Mouse (Mus musculus): Measurements from ENCODE around the gene Fer.

Gene Fer

GRCm38 (mm10) chr17:63864171-63864571 lies 1.3 kb downstream of the Fer start:
- DNase-seq (ENCODE audit: low read depth), result no peak

DNA sequence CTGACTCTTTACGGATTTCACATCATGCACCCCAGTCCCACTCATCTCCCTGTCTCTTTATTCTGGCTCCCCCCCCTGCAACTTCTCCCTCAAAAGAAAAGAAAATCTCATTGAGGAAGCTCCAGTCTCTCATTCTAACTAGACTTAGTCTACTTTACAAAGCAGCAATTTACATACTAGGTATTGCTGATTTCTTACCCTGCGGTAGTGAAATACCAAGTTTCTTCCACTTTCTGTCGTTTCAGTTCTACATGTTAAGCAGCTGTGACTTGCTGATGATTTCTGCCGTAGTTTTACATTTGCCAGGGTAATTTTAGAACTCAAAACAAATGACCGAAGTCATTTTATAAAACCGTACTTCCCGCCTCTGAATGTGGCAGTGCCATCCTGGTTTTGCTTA lies 8.9 kb downstream of the Fer start:
- DNase-seq (ENCODE audit: low read depth), result no peak

DNA sequence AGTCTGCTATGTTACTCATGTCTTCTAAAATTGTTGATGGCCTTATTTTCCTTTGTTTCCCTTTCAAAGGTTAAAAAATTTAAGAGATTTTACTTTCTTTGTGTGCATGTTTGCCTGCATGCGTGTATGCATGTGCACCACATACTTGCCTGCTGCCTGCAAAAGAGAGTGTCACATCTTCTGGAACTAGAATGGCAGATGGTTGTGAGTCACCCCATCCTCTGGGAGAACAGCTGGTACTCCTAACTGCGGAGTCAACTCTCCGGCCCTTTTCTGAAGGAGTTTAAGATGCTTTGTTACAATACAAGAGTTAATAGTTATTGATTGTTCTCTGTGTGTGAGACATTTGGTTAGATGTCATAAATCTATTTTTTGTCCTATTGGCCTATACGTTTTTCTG lies 16.0 kb downstream of the Fer start:
- no peak for DNase-seq (ENCODE audit: low read depth)

DNA sequence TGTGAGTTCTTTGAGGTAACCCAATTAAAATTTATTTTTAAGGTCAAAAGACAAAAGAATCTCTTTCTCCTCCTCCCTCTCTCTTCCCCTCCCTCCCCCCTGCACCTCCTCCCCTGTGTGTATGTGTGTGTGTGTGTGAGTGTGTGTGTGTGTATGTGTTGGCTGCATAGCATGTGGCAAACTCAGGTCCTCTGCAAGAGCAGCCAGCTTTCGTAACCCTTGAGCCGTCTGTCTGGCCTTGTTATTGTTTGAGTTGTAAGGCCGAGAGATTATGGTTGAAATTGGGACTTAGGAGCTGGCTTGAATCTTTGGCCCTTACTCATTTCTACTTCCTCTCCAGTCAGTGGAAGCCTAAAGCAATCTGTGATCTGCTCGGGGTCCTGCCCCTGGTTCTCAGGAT lies 17.1 kb downstream of the Fer start:
- no peak for DNase-seq (ENCODE audit: low read depth)

GRCm38 (mm10) chr17:63886988-63887387 lies 24.1 kb downstream of the Fer start:
- DNase-seq (ENCODE audit: low read depth), result no peak

- no peak for DNase-seq (ENCODE audit: low read depth)
Measured at GRCm38 (mm10) chr17:63890611-63891010, 27.7 kb downstream of the Fer start.

GRCm38 (mm10) chr17:63895829-63896228 lies 33.0 kb downstream of the Fer start:
- no peak for DNase-seq (ENCODE audit: low read depth)

- DNase-seq (ENCODE audit: low read depth), result no peak
Measured at GRCm38 (mm10) chr17:63897050-63897449, 34.2 kb downstream of the Fer start.

GRCm38 (mm10) chr17:63909297-63909696 lies 46.4 kb downstream of the Fer start:
- no peak for DNase-seq (ENCODE audit: low read depth)

DNA sequence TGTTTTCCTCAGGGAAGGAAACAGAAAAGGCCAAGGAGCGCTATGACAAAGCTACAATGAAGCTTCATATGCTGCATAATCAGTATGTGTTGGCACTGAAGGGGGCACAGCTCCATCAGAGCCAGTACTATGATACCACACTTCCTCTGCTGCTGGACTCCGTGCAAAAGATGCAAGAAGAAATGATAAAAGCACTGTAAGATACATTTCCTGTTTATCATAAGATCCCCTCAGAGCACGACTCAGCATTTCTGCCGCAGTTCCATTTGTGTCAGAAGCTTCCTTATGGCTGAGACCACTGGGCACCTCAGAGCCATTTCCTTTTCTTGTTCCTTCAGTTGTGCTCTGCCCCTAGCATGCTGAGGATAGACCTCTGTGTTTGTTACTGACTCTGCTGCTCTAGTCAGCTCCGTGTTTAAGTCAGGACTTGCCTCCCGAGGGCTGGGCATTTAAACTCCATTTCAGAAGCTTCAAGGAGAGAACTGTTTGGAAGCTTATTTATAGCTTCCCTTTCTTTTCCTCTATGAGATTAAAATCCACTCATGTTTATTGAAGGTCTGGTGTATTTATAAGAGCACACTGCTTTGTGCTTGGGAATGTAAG lies 58.8 kb downstream of the Fer start:
- DNase-seq (ENCODE audit: low read depth), result no peak

- no peak for DNase-seq (ENCODE audit: low read depth)
Measured at GRCm38 (mm10) chr17:63925581-63925980, 62.7 kb downstream of the Fer start.

- DNase-seq (ENCODE audit: low read depth), result no peak
Measured at GRCm38 (mm10) chr17:63930634-63931033, 67.8 kb downstream of the Fer start.

DNA sequence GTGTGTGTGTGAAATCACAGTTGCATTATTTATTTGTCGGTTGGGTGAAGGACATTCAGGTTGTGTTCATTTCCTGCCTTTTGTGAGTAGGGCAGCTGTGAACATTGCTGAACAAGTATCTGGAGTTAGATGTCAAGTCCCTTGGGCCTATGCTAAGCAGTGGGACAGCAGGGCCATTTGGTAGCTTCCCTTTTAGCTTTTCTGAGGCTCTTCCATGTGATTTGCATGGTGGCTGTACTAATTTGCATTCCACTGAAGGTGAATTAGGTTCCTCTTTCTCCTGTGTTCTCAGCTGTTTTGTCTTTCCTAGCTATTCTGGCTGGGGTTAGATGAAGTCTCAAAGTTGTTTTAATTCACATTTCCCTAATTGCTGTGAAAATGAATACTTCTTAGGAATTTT lies 68.7 kb downstream of the Fer start:
- DNase-seq (ENCODE audit: low read depth), result no peak

- no peak for DNase-seq (ENCODE audit: low read depth)
Measured at GRCm38 (mm10) chr17:63935408-63935807, 72.5 kb downstream of the Fer start.

- no peak for DNase-seq (ENCODE audit: low read depth)
Measured at GRCm38 (mm10) chr17:63937886-63938285, 75.0 kb downstream of the Fer start.

DNA sequence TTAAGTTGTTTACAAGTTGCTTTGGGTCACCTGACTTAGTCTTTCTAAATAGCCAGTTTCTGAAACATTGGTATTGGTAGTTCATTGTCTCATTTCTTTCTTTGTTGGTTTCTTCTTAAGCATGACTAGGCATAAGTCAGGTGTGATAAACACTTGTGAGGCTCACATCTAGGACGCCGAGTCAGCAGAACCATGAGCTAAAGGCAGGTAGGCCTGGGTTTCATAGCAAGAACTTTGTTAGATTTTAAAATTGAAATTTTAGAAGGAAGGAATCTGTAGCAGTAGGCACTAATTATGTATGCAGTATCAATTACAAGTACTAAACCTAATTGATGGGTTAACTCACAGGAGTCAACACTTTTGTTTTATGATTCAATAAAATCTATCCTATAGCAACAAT lies 83.9 kb downstream of the Fer start:
- no peak for DNase-seq (ENCODE audit: low read depth)

DNA sequence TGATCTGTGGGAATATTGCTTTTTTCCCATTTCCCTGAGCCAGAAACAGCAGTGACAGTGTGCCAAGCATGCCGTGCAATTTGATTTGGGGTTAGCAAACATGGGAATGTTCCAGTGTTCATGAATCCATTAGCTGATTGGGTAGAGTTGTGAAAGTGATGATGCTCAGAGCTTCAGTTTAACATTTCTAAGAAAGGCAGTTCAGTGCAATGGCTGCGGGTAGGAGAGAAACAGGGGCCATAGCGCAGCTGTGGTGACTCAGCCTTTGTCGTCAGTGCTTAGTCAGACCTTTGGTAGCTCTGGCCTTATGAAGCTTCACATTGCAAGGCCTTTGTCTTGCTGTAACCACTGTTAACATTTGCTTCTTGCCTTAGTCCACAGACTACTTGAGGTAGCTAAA lies 85.9 kb downstream of the Fer start:
- peak; percentile 88 for DNase-seq (ENCODE audit: low read depth)

DNA sequence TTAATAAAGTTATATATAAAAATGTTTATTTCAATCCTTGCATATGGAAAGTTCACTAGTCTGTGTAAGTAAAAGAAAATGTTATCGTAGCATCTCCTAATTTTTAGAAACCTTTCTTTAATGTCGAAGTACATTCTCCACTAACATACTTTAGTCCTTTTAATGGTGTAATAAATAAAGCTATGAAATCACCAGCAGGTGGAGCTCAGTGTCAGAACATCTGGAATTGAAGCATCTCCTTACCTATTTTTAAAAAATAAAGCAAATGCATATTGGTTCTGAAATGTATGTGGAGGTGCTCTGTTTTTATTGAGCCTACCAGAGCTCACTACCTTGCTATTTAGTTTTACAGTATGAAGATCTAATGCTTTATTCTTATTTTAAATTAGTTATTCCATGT lies 88.6 kb downstream of the Fer start:
- no peak for DNase-seq (ENCODE audit: low read depth)

GRCm38 (mm10) chr17:63967091-63967490 lies 104.2 kb downstream of the Fer start:
- DNase-seq (ENCODE audit: low read depth), result no peak

- no peak for DNase-seq (ENCODE audit: low read depth)
Measured at GRCm38 (mm10) chr17:63969448-63969847, 106.6 kb downstream of the Fer start.

- DNase-seq (ENCODE audit: low read depth), result no peak
Measured at GRCm38 (mm10) chr17:63970239-63970638, 107.4 kb downstream of the Fer start.

GRCm38 (mm10) chr17:63970939-63971338 lies 108.1 kb downstream of the Fer start:
- DNase-seq (ENCODE audit: low read depth), result no peak

DNA sequence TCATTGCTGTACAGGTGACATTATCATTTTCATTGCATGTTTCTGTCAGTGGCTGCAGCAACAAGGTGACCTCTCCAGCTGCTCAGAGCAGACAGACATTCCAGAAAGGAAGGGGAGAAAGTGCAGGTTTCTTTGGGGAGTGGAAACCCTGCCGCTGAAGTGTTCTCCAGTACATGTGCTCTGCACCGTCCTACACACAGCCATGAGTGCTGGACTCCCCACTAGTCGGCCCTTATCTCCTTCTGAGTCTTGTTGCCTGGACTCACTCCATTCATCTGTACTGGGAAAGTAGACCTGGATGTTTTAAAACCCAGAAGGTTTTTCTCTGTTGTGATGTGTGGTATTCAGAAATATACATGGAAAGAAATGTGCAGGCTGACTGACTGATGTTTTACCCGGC lies 109.3 kb downstream of the Fer start:
- DNase-seq (ENCODE audit: low read depth), result no peak

DNA sequence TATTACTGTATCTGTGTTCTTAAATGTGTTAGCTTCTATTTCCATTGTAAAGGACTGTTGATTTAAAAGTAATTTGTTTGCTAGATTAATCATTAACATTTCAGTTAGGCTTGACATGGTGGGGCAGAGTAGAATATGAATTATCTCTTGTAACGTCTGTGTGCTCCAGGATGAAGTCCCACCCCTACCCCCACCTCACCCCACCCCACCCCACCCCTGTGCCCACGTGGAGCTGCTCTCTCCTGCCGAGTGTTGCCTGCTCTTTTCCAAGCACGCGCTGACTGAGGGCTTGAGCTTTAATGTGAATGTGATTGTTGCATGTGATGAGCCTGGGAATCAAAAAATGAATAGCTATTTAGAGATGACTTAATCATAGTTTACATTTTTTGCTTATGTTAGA lies 110.9 kb downstream of the Fer start:
- no peak for DNase-seq (ENCODE audit: low read depth)

- DNase-seq (ENCODE audit: low read depth), result no peak
Measured at GRCm38 (mm10) chr17:63974253-63974652, 111.4 kb downstream of the Fer start.
